Mouse (Mus musculus): ENCODE data around the gene Nfkbiz. TPM values are rescaled to one million over a fixed set of nuclear protein-coding genes. Genes with fewer than 3 reads are reported as not detected.

The Nfkbiz gene
- total and polyA plus RNA-seq, 3 experiments = 1.3 to 2.4 TPM; not detected in 1

GRCm38 (mm10) chr16:55782911-55783310, 55.8 kb downstream of the Nfkbiz start:
- H3K4me1 ChIP-seq (ENCODE audit: control insufficient read depth in 1 of 2, insufficient read depth in 2 of 2, low read length in 2 of 2) = no peaks in the 10 kb centered on the region
- H3K27ac ChIP-seq (ENCODE audit: control insufficient read depth, low read depth, low read length) = no peak overlapping the region
- H3K4me3 ChIP-seq (ENCODE audit: control insufficient read depth in 1 of 2, insufficient read depth in 1 of 2, low read depth in 2 of 2, low read length in 2 of 2) = no peak overlapping the region
- H3K9me3 ChIP-seq (replicated peaks; ENCODE audit: insufficient read depth, low read length) = no peaks in the 10 kb centered on the region
- TF ChIP-seq HCFC1 (IDR thresholded peaks at IDR 0.05; ENCODE audit: low read depth, low read length) (no peak), CHD2 (IDR thresholded peaks at IDR 0.05; ENCODE audit: low read length) (no peak), SMC3 (IDR thresholded peaks at IDR 0.05; ENCODE audit: low read depth, low read length) (no peak), ZMIZ1 (IDR thresholded peaks at IDR 0.05; ENCODE audit: low read depth, low read length) (no peak), E2F4 (IDR thresholded peaks at IDR 0.05; ENCODE audit: borderline replicate concordance, low read depth, low read length) (no peak), ZKSCAN1 (IDR thresholded peaks at IDR 0.05; ENCODE audit: low read depth, low read length) (no peak)
- H3K36me3 ChIP-seq (ENCODE audit: control insufficient read depth in 1 of 2, insufficient read depth in 2 of 2, low read length in 2 of 2) = no peaks in the 10 kb centered on the region
- no peaks in the 10 kb centered on the region for H3K79me2 ChIP-seq (ENCODE audit: control insufficient read depth, insufficient read depth, low read length, poor library complexity)
- peaks cover 0 to 3% of the 10 kb centered on the region in 2 experiments; a peak in 1 of 4 replicates for H3K27me3 ChIP-seq (ENCODE audit: control insufficient read depth in 1 of 2, insufficient read depth in 2 of 2, low read length in 2 of 2)
- no peak for DNase-seq (ENCODE audit: low read depth, low spot score)
- H3K9ac ChIP-seq (ENCODE audit: control insufficient read depth, low read depth, low read length, poor library complexity, severe bottlenecking) = no peak overlapping the region

GRCm38 (mm10) chr16:55781809-55782208, 56.9 kb downstream of the Nfkbiz start:
- Histone ChIP-seq H3K9ac (ENCODE audit: control insufficient read depth, low read depth, low read length, poor library complexity, severe bottlenecking) (no peak overlapping the region), H3K9me3 (replicated peaks; ENCODE audit: insufficient read depth, low read length) (no peaks in the 10 kb centered on the region), H3K36me3 (ENCODE audit: control insufficient read depth in 1 of 2, insufficient read depth in 2 of 2, low read length in 2 of 2) (no peaks in the 10 kb centered on the region), H3K27me3 (ENCODE audit: control insufficient read depth in 1 of 2, insufficient read depth in 2 of 2, low read length in 2 of 2) (peaks cover 0 to 3% of the 10 kb centered on the region in 2 experiments; a peak in 1 of 4 replicates), H3K4me3 (ENCODE audit: control insufficient read depth in 1 of 2, insufficient read depth in 1 of 2, low read depth in 2 of 2, low read length in 2 of 2) (no peak overlapping the region), H3K4me1 (ENCODE audit: control insufficient read depth in 1 of 2, insufficient read depth in 2 of 2, low read length in 2 of 2) (no peaks in the 10 kb centered on the region), H3K27ac (ENCODE audit: control insufficient read depth, low read depth, low read length) (no peak overlapping the region), H3K79me2 (ENCODE audit: control insufficient read depth, insufficient read depth, low read length, poor library complexity) (no peaks in the 10 kb centered on the region)
- no peak for TF ChIP-seq POLR2AphosphoS2 (IDR thresholded peaks at IDR 0.05; ENCODE audit: low read length)
- no peak for TF ChIP-seq ZKSCAN1 (IDR thresholded peaks at IDR 0.05; ENCODE audit: low read depth, low read length)
- no peak for TF ChIP-seq JUND (IDR thresholded peaks at IDR 0.05; ENCODE audit: low read depth, low read length)
- no peak for TF ChIP-seq RCOR1 (IDR thresholded peaks at IDR 0.05; ENCODE audit: low read depth, low read length)
- TF ChIP-seq MEF2A (IDR thresholded peaks at IDR 0.05; ENCODE audit: extremely low read depth, insufficient replicate concordance, low read depth, low read length, poor library complexity, severe bottlenecking) = no peak
- TF ChIP-seq E2F4 (IDR thresholded peaks at IDR 0.05; ENCODE audit: borderline replicate concordance, low read depth, low read length) = no peak
- no peak for TF ChIP-seq SMC3 (IDR thresholded peaks at IDR 0.05; ENCODE audit: low read depth, low read length)
- no peak for TF ChIP-seq USF2 (IDR thresholded peaks at IDR 0.05; ENCODE audit: borderline replicate concordance in 1 of 2, insufficient read depth in 1 of 2, low read depth in 1 of 2, low read length in 2 of 2)
- TF ChIP-seq ZNF384 (IDR thresholded peaks at IDR 0.05; ENCODE audit: low read depth, low read length) = no peak
- no peak for TF ChIP-seq TAL1 (IDR thresholded peaks at IDR 0.05; ENCODE audit: low read length)
- TF ChIP-seq NELFE (IDR thresholded peaks at IDR 0.05; ENCODE audit: low read depth, low read length) = no peak
- no peak for TF ChIP-seq CTCF (IDR thresholded peaks at IDR 0.05 in 2 of 3, conservative IDR thresholded peaks at IDR 0.05 in 1 of 3; ENCODE audit: control insufficient read depth in 1 of 3, insufficient read depth in 1 of 3, low read depth in 2 of 3, low read length in 3 of 3, poor library complexity in 1 of 3, severe bottlenecking in 1 of 3)
- TF ChIP-seq MYB (IDR thresholded peaks at IDR 0.05; ENCODE audit: low read depth, low read length) = no peak
- no peak for TF ChIP-seq GATA1 (IDR thresholded peaks at IDR 0.05; ENCODE audit: low read depth, low read length)
- no peak for TF ChIP-seq CHD1 (IDR thresholded peaks at IDR 0.05; ENCODE audit: low read depth, low read length)
- no peak for TF ChIP-seq HCFC1 (IDR thresholded peaks at IDR 0.05; ENCODE audit: low read depth, low read length)
- TF ChIP-seq SIN3A (IDR thresholded peaks at IDR 0.05; ENCODE audit: low read length) = no peak
- DNase-seq (ENCODE audit: low read depth, low spot score) = no peak
